Mouse (Mus musculus): Measurements from ENCODE around the gene Lrp10.

GRCm38 (mm10) chr14:54516710-54517310, 52.9 kb downstream of the Lrp10 start:
- TF ChIP-seq CTCF (conservative IDR thresholded peaks at IDR 0.05; ENCODE audit: low read length) (no peak), POU5F1 (IDR thresholded peaks at IDR 0.05; ENCODE audit: borderline replicate concordance, low read length) (no peak)

All from E14TG2a.4 (cell line).